Mouse (Mus musculus) embryonic fibroblast, embryonic 13.5 days (primary cell): ENCODE data around the gene Grid2.

ENCODE experiments used
- CTCF ChIP-seq: IDR thresholded peaks from 2 replicates; pipeline ENCODE4 v1.5.1; 2011; ENCODE audit warnings: mild to moderate bottlenecking, control low read depth, low read length, moderate library complexity, borderline replicate concordance; ENCODE audit not compliant: insufficient read depth
- POLR2A ChIP-seq: IDR thresholded peaks from 2 replicates; pipeline ENCODE4 v1.6.1; 2011; ENCODE audit warnings: low read depth, mild to moderate bottlenecking, control low read depth, low read length, moderate library complexity

DNA sequence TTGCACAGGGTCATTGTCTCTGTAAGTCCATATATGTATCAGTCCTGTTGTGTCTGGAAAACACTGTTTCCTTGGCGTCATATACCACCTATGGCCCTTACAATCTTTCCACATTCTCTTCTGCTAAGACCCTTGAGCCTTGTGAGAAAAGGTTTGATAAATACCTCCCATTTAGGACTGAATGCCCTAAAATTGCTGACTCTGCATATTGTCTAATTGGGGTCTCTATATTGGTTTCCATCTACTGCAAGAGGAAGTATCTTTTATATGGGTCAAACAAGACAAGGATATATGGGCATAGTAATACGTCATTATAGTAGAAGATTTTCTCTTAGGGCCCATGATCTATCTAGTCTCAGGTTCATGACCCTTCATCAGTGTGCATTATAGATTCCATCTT, 1008.5 kb downstream of the Grid2 start:
- TF ChIP-seq POLR2A: no peak
- no peak for TF ChIP-seq CTCF
